1 mouse cellular context compared by ENCODE assay signal in the genomic region with DNA sequence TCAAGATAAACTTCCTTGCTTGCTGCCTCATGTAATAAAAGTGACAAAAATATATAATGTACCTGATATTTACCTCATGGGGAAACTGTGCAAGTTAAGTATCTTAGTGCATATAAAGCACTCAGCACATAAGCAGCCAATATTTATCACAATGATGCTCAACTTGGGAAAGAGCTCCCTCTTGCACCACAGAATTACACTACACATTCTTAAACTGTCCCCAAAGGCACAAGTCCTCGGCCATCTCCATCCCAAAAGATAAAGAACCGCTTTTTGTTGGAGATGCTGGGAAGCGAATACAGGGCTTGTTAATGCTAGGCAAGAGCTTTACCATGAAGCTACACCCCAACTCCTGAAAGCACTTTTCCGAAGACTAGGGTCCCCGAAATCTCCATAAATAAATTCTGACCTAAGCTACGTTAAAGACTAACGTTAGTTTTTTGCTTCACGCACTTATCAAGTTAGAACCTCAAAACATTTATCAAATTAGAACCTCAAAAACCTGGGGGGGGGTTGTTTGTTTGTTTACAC.
TF ChIP-seq lines count a peak whose summit lies in the region.

No protein-coding gene starts in this region.

TF ChIP-seq in MEL, 35 proteins besides CTCF, POLR2A, EP300 and RAD21 (continued from another document):
- TF ChIP-seq E2F4 (IDR thresholded peaks at IDR 0.05; ENCODE audit: borderline replicate concordance, low read depth, low read length) (no peak), MYC (IDR thresholded peaks at IDR 0.05; ENCODE audit: low read depth, low read length) (no peak), ELF1 (IDR thresholded peaks at IDR 0.05; ENCODE audit: low read depth, low read length) (no peak), TBP (IDR thresholded peaks at IDR 0.05; ENCODE audit: low read depth, low read length) (no peak), UBTF (IDR thresholded peaks at IDR 0.05; ENCODE audit: borderline replicate concordance, insufficient read depth, low read depth, low read length) (no peak), CHD1 (IDR thresholded peaks at IDR 0.05; ENCODE audit: low read depth, low read length) (0 out of 2 replicates have a peak, but pooled peaks have one; percentile 69), NELFE (IDR thresholded peaks at IDR 0.05; ENCODE audit: low read depth, low read length) (no peak), MEF2A (IDR thresholded peaks at IDR 0.05; ENCODE audit: extremely low read depth, insufficient replicate concordance, low read depth, low read length, poor library complexity, severe bottlenecking) (no peak), ZC3H11A (IDR thresholded peaks at IDR 0.05; ENCODE audit: low read depth, low read length) (no peak; the same call in 1 of the 2 replicates), POLR2AphosphoS5 (IDR thresholded peaks at IDR 0.05; ENCODE audit: borderline replicate concordance, low read depth, low read length) (no peak), HCFC1 (IDR thresholded peaks at IDR 0.05; ENCODE audit: low read depth, low read length) (0 out of 2 replicates have a peak, but pooled peaks have one; percentile 27), USF1 (IDR thresholded peaks at IDR 0.05; ENCODE audit: low read depth, low read length) (no peak), NRF1 (IDR thresholded peaks at IDR 0.05; ENCODE audit: insufficient read depth, low read depth, low read length, poor library complexity, severe bottlenecking) (no peak), BHLHE40 (IDR thresholded peaks at IDR 0.05; ENCODE audit: borderline replicate concordance, low read depth, low read length) (no peak), ETS1 (IDR thresholded peaks at IDR 0.05; ENCODE audit: low read depth, low read length) (no peak), MAX (IDR thresholded peaks at IDR 0.05; ENCODE audit: low read length) (no peak), ZKSCAN1 (IDR thresholded peaks at IDR 0.05; ENCODE audit: low read depth, low read length) (no peak), SMC3 (IDR thresholded peaks at IDR 0.05; ENCODE audit: low read depth, low read length) (0 out of 2 replicates have a peak, but pooled peaks have one; percentile 16), JUND (IDR thresholded peaks at IDR 0.05; ENCODE audit: low read depth, low read length) (no peak)
